Comparison of ENCODE assay signal across 13 mouse cellular contexts in genomic region chr1:89673686-89674085, GRCm38 (mm10).
DNase-seq lines count a peak whose midpoint lies in the region; ATAC-seq and TF ChIP-seq lines count a peak whose summit lies in the region.
"Had no signal": no experiment of that assay in that cellular context is flagged by ENCODE, and none has a peak within 500 bp of the region (broad histone marks: within the 10 kb centered on the region; RNA-seq: fewer than 3 reads in every experiment).

No protein-coding gene starts in this region.

- TF ChIP-seq EP300 in heart, postnatal 0 days (IDR thresholded peaks at IDR 0.05; ENCODE audit: low read depth) = no peak
- no peak for TF ChIP-seq EP300 in liver, embryonic 14.5 days (IDR thresholded peaks at IDR 0.05; ENCODE audit: low read depth)

- H3K27me3 ChIP-seq in heart, postnatal 0 days (ENCODE audit: control insufficient read depth, insufficient read depth, low read length) = no peaks in the 10 kb centered on the region
- H3K27me3 ChIP-seq in heart, embryonic 11.5 days (ENCODE audit: control insufficient read depth, insufficient read depth, low read length) = no peaks in the 10 kb centered on the region
- H3K27me3 ChIP-seq in liver, embryonic 14.5 days (ENCODE audit: control insufficient read depth, insufficient read depth, low read length) = no peaks in the 10 kb centered on the region
- H3K27me3 ChIP-seq in liver, embryonic 12.5 days (replicated peaks) = no peaks in the 10 kb centered on the region
- H3K27me3 ChIP-seq: embryonic facial prominence, embryonic 13.5 days; heart, embryonic 13.5 days had no signal

- peak; percentile 13; the same call in 1 of the 2 replicates for TF ChIP-seq CTCF in heart, postnatal 0 days (IDR thresholded peaks at IDR 0.05; ENCODE audit: low read depth)
- peak; percentile 43 for TF ChIP-seq CTCF in liver, embryonic 14.5 days (IDR thresholded peaks at IDR 0.05; ENCODE audit: low read depth)
- TF ChIP-seq CTCF in brain, embryonic 14.5 days (IDR thresholded peaks at IDR 0.05; ENCODE audit: borderline replicate concordance, extremely low read depth, insufficient read depth, insufficient read length) = peak; percentile 41; the same call in 1 of the 2 replicates

- H3K27ac ChIP-seq in heart, postnatal 0 days (ENCODE audit: low read depth) = no peak overlapping the region
- no peak overlapping the region for H3K27ac ChIP-seq in heart, embryonic 11.5 days (ENCODE audit: low read depth, low read length)
- H3K27ac ChIP-seq in liver, embryonic 14.5 days = no peak overlapping the region
- H3K27ac ChIP-seq in liver, embryonic 12.5 days = no peak overlapping the region
- H3K27ac ChIP-seq: embryonic facial prominence, embryonic 13.5 days; heart, embryonic 13.5 days; macrophage had no signal

- no peaks in the 10 kb centered on the region for H3K9me3 ChIP-seq in heart, postnatal 0 days (replicated peaks; ENCODE audit: control insufficient read depth, low read length)
- H3K9me3 ChIP-seq in heart, embryonic 11.5 days (replicated peaks; ENCODE audit: control insufficient read depth, low read length) = no peaks in the 10 kb centered on the region
- H3K9me3 ChIP-seq in liver, embryonic 14.5 days (ENCODE audit: control insufficient read depth, low read length) = no peaks in the 10 kb centered on the region
- H3K9me3 ChIP-seq in liver, embryonic 12.5 days (replicated peaks) = no peaks in the 10 kb centered on the region
- H3K9me3 ChIP-seq: embryonic facial prominence, embryonic 13.5 days; heart, embryonic 13.5 days had no signal

- no peak for DNase-seq in heart, postnatal 0 days (ENCODE audit: low spot score)
- DNase-seq in liver, embryonic 14.5 days (ENCODE audit: low read depth in 3 of 3, low spot score in 3 of 3) = no peak
- DNase-seq in 416B (ENCODE audit: low read depth) = peak; percentile 40
- no peak for DNase-seq in brain, embryonic 14.5 days (ENCODE audit: low read depth)
- no peak for DNase-seq in adrenal gland, adult 2 months
- DNase-seq in left cerebral cortex, postnatal 14 days (ENCODE audit: low spot score in 2 of 2) = no peak

- intact Hi-C loops in left cerebral cortex, postnatal 14 days (cut with DNase I) = no loop called here

- H3K4me1 ChIP-seq in heart, postnatal 0 days (ENCODE audit: control insufficient read depth, insufficient read depth) = no peaks in the 10 kb centered on the region
- no peaks in the 10 kb centered on the region for H3K4me1 ChIP-seq in heart, embryonic 11.5 days (ENCODE audit: control insufficient read depth, insufficient read depth, low read length)
- no peaks in the 10 kb centered on the region for H3K4me1 ChIP-seq in liver, embryonic 14.5 days (replicated peaks; ENCODE audit: control insufficient read depth in 2 of 2, insufficient read depth in 2 of 2, low read length in 1 of 2)
- no peaks in the 10 kb centered on the region for H3K4me1 ChIP-seq in liver, embryonic 12.5 days
- H3K4me1 ChIP-seq: heart, embryonic 13.5 days had no signal

- no peak overlapping the region for H3K4me2 ChIP-seq in heart, postnatal 0 days (ENCODE audit: low read depth, low read length)
- H3K4me2 ChIP-seq in heart, embryonic 11.5 days = no peak overlapping the region
- H3K4me2 ChIP-seq in liver, embryonic 14.5 days (ENCODE audit: low read depth) = no peak overlapping the region
- no peak overlapping the region for H3K4me2 ChIP-seq in liver, embryonic 12.5 days
- H3K4me2 ChIP-seq: embryonic facial prominence, embryonic 13.5 days; heart, embryonic 13.5 days had no signal

- peaks cover 60% of the 10 kb centered on the region for H3K36me3 ChIP-seq in heart, postnatal 0 days (replicated peaks; ENCODE audit: control insufficient read depth, insufficient read depth, low read length)
- peaks cover 12% of the 10 kb centered on the region for H3K36me3 ChIP-seq in heart, embryonic 11.5 days (ENCODE audit: control insufficient read depth, insufficient read depth, low read length)
- H3K36me3 ChIP-seq in liver, embryonic 14.5 days (replicated peaks; ENCODE audit: control insufficient read depth, insufficient read depth, low read depth) = no peaks in the 10 kb centered on the region
- peaks cover 13% of the 10 kb centered on the region for H3K36me3 ChIP-seq in liver, embryonic 12.5 days

- H3K4me3 ChIP-seq in heart, postnatal 0 days (ENCODE audit: low read depth, low read length) = no peak overlapping the region
- no peak overlapping the region for H3K4me3 ChIP-seq in heart, embryonic 11.5 days (ENCODE audit: low read depth, low read length)
- H3K4me3 ChIP-seq in liver, embryonic 14.5 days (ENCODE audit: insufficient read depth in 1 of 2, low read depth in 2 of 2, low read length in 2 of 2) = no peak overlapping the region
- H3K4me3 ChIP-seq in liver, embryonic 12.5 days = no peak overlapping the region
- H3K4me3 ChIP-seq: embryonic facial prominence, embryonic 13.5 days; heart, embryonic 13.5 days; myocyte had no signal

- no peak for TF ChIP-seq POLR2A in brain, embryonic 14.5 days (IDR thresholded peaks at IDR 0.05; ENCODE audit: borderline replicate concordance, extremely low read depth, insufficient read depth, insufficient read length, poor library complexity, severe bottlenecking)

- no peak for ATAC-seq in heart, postnatal 0 days (ENCODE audit: insufficient read depth, low read depth)
- ATAC-seq in heart, embryonic 11.5 days (replicated peaks; ENCODE audit: insufficient number of reproducible peaks, low FRiP score, low TSS enrichment) = no peak
- no peak for ATAC-seq in liver, embryonic 14.5 days (ENCODE audit: insufficient read depth)
- ATAC-seq in liver, embryonic 12.5 days = no peak
- ATAC-seq: activated CD4-positive, CD25-positive, alpha-beta regulatory T cell, adult 4 months had no signal

- no peak overlapping the region for H3K9ac ChIP-seq in heart, postnatal 0 days (replicated peaks; ENCODE audit: low read depth, low read length)
- no peak overlapping the region for H3K9ac ChIP-seq in heart, embryonic 11.5 days (ENCODE audit: low read depth, low read length)
- H3K9ac ChIP-seq in liver, embryonic 14.5 days (replicated peaks) = no peak overlapping the region
- H3K9ac ChIP-seq in liver, embryonic 12.5 days = no peak overlapping the region
- H3K9ac ChIP-seq: embryonic facial prominence, embryonic 13.5 days; heart, embryonic 13.5 days had no signal

- WGBS in heart, postnatal 0 days = 91% methylated on average over 3 of the region's 3 CpGs
- WGBS in heart, embryonic 11.5 days (ENCODE audit: insufficient replicate concordance) = 88% methylated on average over 3 of the region's 3 CpGs
- WGBS in liver, embryonic 14.5 days (ENCODE audit: insufficient replicate concordance) = 76% methylated on average over 3 of the region's 3 CpGs
- WGBS in liver, embryonic 12.5 days (ENCODE audit: insufficient replicate concordance) = 84% methylated on average over 3 of the region's 3 CpGs
